Mouse (Mus musculus) ovary, postnatal 10 days (tissue): Measurements from ENCODE around the gene Olfr1443.

Experiments
- DNase-seq: peaks from one replicate; pipeline ENCODE4 v3.0.0; 2022; ENCODE audit warnings: low spot score

The Olfr1443 gene

DNA sequence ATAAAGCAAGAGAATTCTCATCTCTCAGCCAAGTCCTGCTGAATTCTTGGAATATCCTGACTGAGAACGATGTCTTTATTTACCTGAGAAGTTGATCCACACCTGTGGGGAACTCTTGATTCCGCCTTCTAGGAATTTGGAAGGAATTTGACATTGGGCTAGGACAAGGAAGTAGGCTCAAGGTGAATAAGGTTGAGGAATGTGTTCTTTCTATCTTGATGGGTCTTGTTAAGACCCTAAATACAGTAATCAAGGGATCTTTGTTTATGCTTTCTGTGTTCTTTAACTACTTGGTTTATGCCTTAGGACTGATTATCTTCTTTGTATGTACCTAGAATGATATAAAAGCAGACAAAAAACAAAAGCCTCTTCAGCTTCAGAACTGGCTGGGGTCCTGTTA is 54.0 kb downstream of the Olfr1443 start:
- no peak for DNase-seq
